Mouse (Mus musculus): Measurements from ENCODE around the gene Fat3. TPM values are rescaled to one million over a fixed set of nuclear protein-coding genes. Genes with fewer than 3 reads are reported as not detected.

The Fat3 gene
- polyA plus RNA-seq, 1 experiment from 2014 or later, result 2.3 TPM

- Histone ChIP-seq H3K9me3 (replicated peaks; ENCODE audit: control insufficient read depth, low read length) (no peaks in the 10 kb centered on the region), H3K4me1 (ENCODE audit: control insufficient read depth, insufficient read depth, low read length) (no peaks in the 10 kb centered on the region), H3K4me3 (ENCODE audit: low read depth, low read length) (no peak overlapping the region), H3K4me2 (no peak overlapping the region), H3K9ac (ENCODE audit: low read depth, low read length) (no peak overlapping the region), H3K27ac (ENCODE audit: low read depth, low read length) (no peak overlapping the region), H3K27me3 (ENCODE audit: control insufficient read depth, insufficient read depth, low read length) (no peaks in the 10 kb centered on the region), H3K36me3 (ENCODE audit: control insufficient read depth, insufficient read depth, low read length) (no peaks in the 10 kb centered on the region)
- ATAC-seq (replicated peaks; ENCODE audit: insufficient number of reproducible peaks, low FRiP score, low TSS enrichment), result no peak
- WGBS (ENCODE audit: insufficient replicate concordance), result 65% methylated on average over 3 of the region's 3 CpGs
Observed at GRCm38 (mm10) chr9:15964198-15964597, 536.9 kb downstream of the Fat3 start.

GRCm38 (mm10) chr9:15962886-15963285, 538.2 kb downstream of the Fat3 start:
- no peak for ATAC-seq (replicated peaks; ENCODE audit: insufficient number of reproducible peaks, low FRiP score, low TSS enrichment)
- Histone ChIP-seq H3K27ac (ENCODE audit: low read depth, low read length) (no peak overlapping the region), H3K9me3 (replicated peaks; ENCODE audit: control insufficient read depth, low read length) (no peaks in the 10 kb centered on the region), H3K36me3 (ENCODE audit: control insufficient read depth, insufficient read depth, low read length) (no peaks in the 10 kb centered on the region), H3K27me3 (ENCODE audit: control insufficient read depth, insufficient read depth, low read length) (no peaks in the 10 kb centered on the region), H3K4me3 (ENCODE audit: low read depth, low read length) (no peak overlapping the region), H3K9ac (ENCODE audit: low read depth, low read length) (no peak overlapping the region), H3K4me1 (ENCODE audit: control insufficient read depth, insufficient read depth, low read length) (no peaks in the 10 kb centered on the region), H3K4me2 (no peak overlapping the region)
- WGBS (ENCODE audit: insufficient replicate concordance), result 85% methylated on average over 2 of the region's 2 CpGs

DNA sequence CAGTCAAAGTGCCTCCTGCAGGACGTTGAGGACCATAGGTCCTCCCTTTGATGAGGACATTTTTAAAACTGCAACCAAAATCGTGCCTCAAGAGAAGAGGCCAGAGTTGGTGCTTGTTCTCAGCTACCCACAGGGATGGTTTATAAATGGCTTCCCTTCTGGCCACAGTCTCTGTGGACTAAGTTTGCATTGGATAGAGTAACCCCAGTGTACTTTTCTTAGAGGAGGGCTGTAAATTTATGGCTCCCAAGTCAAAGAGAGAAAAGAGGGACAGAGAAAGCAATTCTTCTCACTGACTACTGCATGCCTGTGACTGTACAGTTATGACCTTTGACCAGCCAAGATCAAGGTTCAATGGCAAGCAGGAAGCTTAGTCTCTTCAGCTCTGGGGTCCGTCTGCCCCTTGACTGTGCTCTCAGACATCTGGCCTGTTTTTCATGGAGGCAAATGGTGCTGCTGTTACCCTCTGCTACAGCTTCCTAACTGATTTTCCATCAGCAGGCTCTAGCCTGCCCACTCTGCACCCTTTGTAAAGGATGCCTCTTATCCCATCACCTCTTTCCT, 542.8 kb downstream of the Fat3 start:
- H3K4me2 ChIP-seq, result no peak overlapping the region
- H3K9ac ChIP-seq (ENCODE audit: low read depth, low read length), result no peak overlapping the region
- H3K4me3 ChIP-seq (ENCODE audit: low read depth, low read length), result no peak overlapping the region
- H3K36me3 ChIP-seq (ENCODE audit: control insufficient read depth, insufficient read depth, low read length), result no peaks in the 10 kb centered on the region
- H3K4me1 ChIP-seq (ENCODE audit: control insufficient read depth, insufficient read depth, low read length), result no peaks in the 10 kb centered on the region
- no peaks in the 10 kb centered on the region for H3K9me3 ChIP-seq (replicated peaks; ENCODE audit: control insufficient read depth, low read length)
- WGBS (ENCODE audit: insufficient replicate concordance), result 53% methylated on average over 3 of the region's 3 CpGs
- ATAC-seq (replicated peaks; ENCODE audit: insufficient number of reproducible peaks, low FRiP score, low TSS enrichment), result no peak
- H3K27ac ChIP-seq (ENCODE audit: low read depth, low read length), result no peak overlapping the region
- H3K27me3 ChIP-seq (ENCODE audit: control insufficient read depth, insufficient read depth, low read length), result no peaks in the 10 kb centered on the region

DNA sequence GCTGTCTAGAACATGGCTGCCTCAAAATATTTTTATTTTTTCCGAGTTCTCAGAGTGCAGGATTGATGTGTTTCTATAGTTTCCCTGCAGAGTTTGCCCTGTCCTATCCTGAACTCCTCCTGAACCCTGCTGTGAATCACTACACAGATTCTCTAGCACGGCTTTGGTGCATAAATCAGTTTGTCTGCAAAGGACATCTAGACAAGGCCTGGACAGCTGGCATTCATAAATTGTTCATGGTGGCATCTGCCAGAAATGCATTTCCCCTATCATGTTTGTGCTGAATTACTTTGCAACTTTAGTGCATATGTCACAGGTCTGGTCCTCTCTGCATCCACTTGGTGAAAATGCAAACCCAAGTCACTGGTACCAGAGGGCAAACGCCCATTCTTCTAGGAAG, 543.3 kb downstream of the Fat3 start:
- Histone ChIP-seq H3K4me1 (ENCODE audit: control insufficient read depth, insufficient read depth, low read length) (no peaks in the 10 kb centered on the region), H3K9ac (ENCODE audit: low read depth, low read length) (no peak overlapping the region), H3K9me3 (replicated peaks; ENCODE audit: control insufficient read depth, low read length) (no peaks in the 10 kb centered on the region), H3K4me3 (ENCODE audit: low read depth, low read length) (no peak overlapping the region), H3K27ac (ENCODE audit: low read depth, low read length) (no peak overlapping the region), H3K4me2 (no peak overlapping the region), H3K27me3 (ENCODE audit: control insufficient read depth, insufficient read depth, low read length) (no peaks in the 10 kb centered on the region), H3K36me3 (ENCODE audit: control insufficient read depth, insufficient read depth, low read length) (no peaks in the 10 kb centered on the region)
- ATAC-seq (replicated peaks; ENCODE audit: insufficient number of reproducible peaks, low FRiP score, low TSS enrichment), result no peak
- 70% methylated on average over 3 of the region's 3 CpGs for WGBS (ENCODE audit: insufficient replicate concordance)

DNA sequence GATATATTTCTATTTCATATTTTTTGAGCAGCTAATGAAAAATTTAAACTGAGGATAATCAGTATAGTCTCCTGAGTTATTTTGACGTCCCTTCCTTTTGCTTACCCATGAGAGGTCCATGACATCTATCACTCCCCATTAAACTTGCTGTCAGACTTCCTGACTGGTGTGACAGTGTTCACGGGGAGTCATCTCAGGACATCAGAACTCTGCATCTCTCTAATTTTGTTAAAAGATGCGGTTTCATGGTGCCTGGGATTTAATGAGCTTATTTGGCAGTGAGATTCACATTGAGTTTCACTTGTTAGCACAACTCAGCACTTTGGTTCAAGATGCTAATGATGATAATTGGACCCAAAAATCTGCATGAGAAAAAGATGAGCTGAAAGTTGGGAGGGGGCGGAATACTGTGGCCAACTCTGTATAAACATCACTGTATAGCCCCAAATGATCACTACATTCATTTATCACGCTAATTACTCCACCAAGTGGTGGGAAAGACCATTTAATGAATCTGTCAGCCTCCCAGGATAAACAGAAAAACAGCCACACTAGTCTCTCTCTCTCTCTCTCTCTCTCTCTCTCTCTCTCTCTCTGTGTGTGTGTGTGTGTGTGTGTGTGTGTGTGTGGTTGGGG, 545.8 kb downstream of the Fat3 start:
- H3K27ac ChIP-seq (ENCODE audit: low read depth, low read length), result no peak overlapping the region
- H3K4me2 ChIP-seq, result no peak overlapping the region
- WGBS (ENCODE audit: insufficient replicate concordance), result 66% methylated on average over 5 of the region's 5 CpGs
- H3K4me1 ChIP-seq (ENCODE audit: control insufficient read depth, insufficient read depth, low read length), result no peaks in the 10 kb centered on the region
- H3K9me3 ChIP-seq (replicated peaks; ENCODE audit: control insufficient read depth, low read length), result no peaks in the 10 kb centered on the region
- no peak for ATAC-seq (replicated peaks; ENCODE audit: insufficient number of reproducible peaks, low FRiP score, low TSS enrichment)
- H3K4me3 ChIP-seq (ENCODE audit: low read depth, low read length), result no peak overlapping the region
- H3K27me3 ChIP-seq (ENCODE audit: control insufficient read depth, insufficient read depth, low read length), result no peaks in the 10 kb centered on the region
- H3K36me3 ChIP-seq (ENCODE audit: control insufficient read depth, insufficient read depth, low read length), result no peaks in the 10 kb centered on the region
- H3K9ac ChIP-seq (ENCODE audit: low read depth, low read length), result no peak overlapping the region

DNA sequence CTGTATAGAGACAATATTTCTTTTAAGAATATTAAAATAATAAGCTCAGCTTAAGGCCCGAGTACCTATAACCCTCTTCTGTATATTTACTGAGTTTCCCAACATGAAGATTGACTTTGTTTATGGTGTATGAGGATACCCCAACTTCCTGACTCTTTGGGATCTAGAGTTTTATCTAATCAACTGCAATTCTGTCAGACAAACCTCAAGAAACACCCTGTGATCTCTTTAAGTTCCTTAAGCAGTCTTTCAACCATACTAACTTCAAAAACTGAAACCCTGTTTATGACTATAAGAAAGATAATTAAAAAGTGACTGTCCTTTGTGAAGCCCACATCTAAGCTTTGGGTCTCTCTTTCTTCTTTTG, 546.8 kb downstream of the Fat3 start:
- Histone ChIP-seq H3K9ac (ENCODE audit: low read depth, low read length) (no peak overlapping the region), H3K36me3 (ENCODE audit: control insufficient read depth, insufficient read depth, low read length) (no peaks in the 10 kb centered on the region), H3K27ac (ENCODE audit: low read depth, low read length) (no peak overlapping the region), H3K9me3 (replicated peaks; ENCODE audit: control insufficient read depth, low read length) (no peaks in the 10 kb centered on the region), H3K4me3 (ENCODE audit: low read depth, low read length) (no peak overlapping the region), H3K4me1 (ENCODE audit: control insufficient read depth, insufficient read depth, low read length) (no peaks in the 10 kb centered on the region), H3K27me3 (ENCODE audit: control insufficient read depth, insufficient read depth, low read length) (no peaks in the 10 kb centered on the region), H3K4me2 (no peak overlapping the region)
- ATAC-seq (replicated peaks; ENCODE audit: insufficient number of reproducible peaks, low FRiP score, low TSS enrichment), result no peak
- 76% methylated on average over 1 of the region's 1 CpGs for WGBS (ENCODE audit: insufficient replicate concordance)

DNA sequence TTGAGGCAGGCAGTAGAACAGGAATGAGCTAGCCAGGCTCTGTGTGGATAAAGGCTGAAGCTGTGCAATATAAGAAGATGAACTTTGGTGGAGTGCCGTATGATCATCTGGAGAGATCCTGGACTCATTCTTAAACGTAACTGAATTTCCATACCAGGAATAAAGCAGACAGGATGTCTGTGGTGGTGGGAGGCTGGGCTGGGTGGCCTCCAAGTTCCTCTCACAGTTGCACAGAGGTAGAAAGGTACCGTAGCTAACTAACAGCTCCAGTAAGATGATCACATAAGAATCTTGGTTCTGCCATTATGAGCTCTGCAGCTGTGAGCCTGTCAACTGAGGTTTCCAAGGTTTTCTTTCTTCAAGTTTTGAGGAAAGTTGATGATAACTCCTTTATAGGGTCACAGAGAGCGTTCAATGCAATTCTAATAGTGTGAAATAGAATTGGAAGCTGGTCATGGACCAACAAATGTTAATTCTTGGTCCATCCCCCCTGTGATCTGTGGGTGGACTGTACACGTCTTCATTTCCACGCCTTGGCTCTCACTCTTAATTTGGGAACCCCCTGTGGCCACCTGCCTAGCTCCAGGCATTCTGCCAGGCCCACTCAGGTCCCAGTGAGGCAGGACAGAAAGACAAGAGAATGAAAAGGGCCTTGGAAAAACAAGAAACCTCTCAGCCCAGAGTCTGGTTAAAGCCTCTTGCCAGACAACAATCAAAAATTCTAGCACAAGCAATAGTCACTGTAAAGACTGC, 547.3 kb downstream of the Fat3 start:
- no peaks in the 10 kb centered on the region for H3K9me3 ChIP-seq (replicated peaks; ENCODE audit: control insufficient read depth, low read length)
- no peak overlapping the region for H3K9ac ChIP-seq (ENCODE audit: low read depth, low read length)
- ATAC-seq (replicated peaks; ENCODE audit: insufficient number of reproducible peaks, low FRiP score, low TSS enrichment), result no peak
- no peaks in the 10 kb centered on the region for H3K27me3 ChIP-seq (ENCODE audit: control insufficient read depth, insufficient read depth, low read length)
- no peaks in the 10 kb centered on the region for H3K36me3 ChIP-seq (ENCODE audit: control insufficient read depth, insufficient read depth, low read length)
- no peak overlapping the region for H3K4me2 ChIP-seq
- H3K27ac ChIP-seq (ENCODE audit: low read depth, low read length), result no peak overlapping the region
- H3K4me3 ChIP-seq (ENCODE audit: low read depth, low read length), result no peak overlapping the region
- WGBS (ENCODE audit: insufficient replicate concordance), result 77% methylated on average over 6 of the region's 6 CpGs
- no peaks in the 10 kb centered on the region for H3K4me1 ChIP-seq (ENCODE audit: control insufficient read depth, insufficient read depth, low read length)

DNA sequence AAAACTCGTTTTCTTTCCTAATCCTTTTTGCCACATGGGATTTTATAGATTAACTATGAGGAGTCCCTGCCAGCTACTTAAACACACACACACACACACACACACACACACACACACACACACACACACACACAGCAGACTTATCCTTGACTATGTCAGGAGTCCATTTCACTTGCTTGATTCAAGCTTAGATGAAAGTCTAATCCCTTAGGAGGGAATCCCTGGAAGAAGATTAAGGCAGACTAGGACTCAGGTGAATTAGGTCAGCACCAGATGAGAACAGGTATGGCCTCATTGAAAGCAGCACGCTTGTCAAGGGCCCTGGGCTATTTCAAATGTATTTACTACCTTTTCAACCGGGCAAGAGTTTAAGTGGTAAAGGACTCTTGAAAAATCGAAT, 553.0 kb downstream of the Fat3 start:
- Histone ChIP-seq H3K9ac (ENCODE audit: low read depth, low read length) (no peak overlapping the region), H3K4me3 (ENCODE audit: low read depth, low read length) (no peak overlapping the region), H3K36me3 (ENCODE audit: control insufficient read depth, insufficient read depth, low read length) (no peaks in the 10 kb centered on the region), H3K27ac (ENCODE audit: low read depth, low read length) (no peak overlapping the region), H3K4me1 (ENCODE audit: control insufficient read depth, insufficient read depth, low read length) (no peaks in the 10 kb centered on the region), H3K9me3 (replicated peaks; ENCODE audit: control insufficient read depth, low read length) (no peaks in the 10 kb centered on the region), H3K27me3 (ENCODE audit: control insufficient read depth, insufficient read depth, low read length) (no peaks in the 10 kb centered on the region), H3K4me2 (no peak overlapping the region)
- 74% methylated on average over 4 of the region's 4 CpGs for WGBS (ENCODE audit: insufficient replicate concordance)
- no peak for ATAC-seq (replicated peaks; ENCODE audit: insufficient number of reproducible peaks, low FRiP score, low TSS enrichment)

- H3K4me3 ChIP-seq (ENCODE audit: low read depth, low read length), result no peak overlapping the region
- no peaks in the 10 kb centered on the region for H3K9me3 ChIP-seq (replicated peaks; ENCODE audit: control insufficient read depth, low read length)
- H3K36me3 ChIP-seq (ENCODE audit: control insufficient read depth, insufficient read depth, low read length), result no peaks in the 10 kb centered on the region
- no peak overlapping the region for H3K27ac ChIP-seq (ENCODE audit: low read depth, low read length)
- no peak for ATAC-seq (replicated peaks; ENCODE audit: insufficient number of reproducible peaks, low FRiP score, low TSS enrichment)
- H3K4me2 ChIP-seq, result no peak overlapping the region
- H3K27me3 ChIP-seq (ENCODE audit: control insufficient read depth, insufficient read depth, low read length), result no peaks in the 10 kb centered on the region
- no peaks in the 10 kb centered on the region for H3K4me1 ChIP-seq (ENCODE audit: control insufficient read depth, insufficient read depth, low read length)
- 77% methylated on average over 3 of the region's 3 CpGs for WGBS (ENCODE audit: insufficient replicate concordance)
- H3K9ac ChIP-seq (ENCODE audit: low read depth, low read length), result no peak overlapping the region
Observed at GRCm38 (mm10) chr9:15944182-15944581, 556.9 kb downstream of the Fat3 start.
